In genomic region chr10:116581719-116582481, GRCm38 (mm10) we compare ENCODE assay signal across 8 mouse cellular contexts. TPM values are rescaled to one million over a fixed set of nuclear protein-coding genes. Genes with fewer than 3 reads are reported as not detected.
DNase-seq lines count a peak whose midpoint lies in the region; TF ChIP-seq lines count a peak whose summit lies in the region.

No protein-coding gene starts in this region.

- H3K9ac ChIP-seq in ES-Bruce4 (ENCODE audit: low read depth, poor library complexity, severe bottlenecking): peak overlapping the region; percentile 95

- peak overlapping the region; percentile 67 for H3K4me3 ChIP-seq in ES-Bruce4 (ENCODE audit: low read depth, low read length)
- peak overlapping the region; percentile 80 for H3K4me3 ChIP-seq in embryonic fibroblast, embryonic 13.5 days (ENCODE audit: insufficient read depth, low read length)

- TF ChIP-seq CTCF in ES-Bruce4 (IDR thresholded peaks at IDR 0.05; ENCODE audit: low read depth, low read length): no peak
- no peak for TF ChIP-seq CTCF in embryonic fibroblast, embryonic 13.5 days (IDR thresholded peaks at IDR 0.05; ENCODE audit: borderline replicate concordance, insufficient read depth, low read length)

- 0 out of 2 replicates have a peak, but pooled peaks cover 2% of the 10 kb centered on the region for H3K36me3 ChIP-seq in ES-Bruce4 (ENCODE audit: control insufficient read depth, insufficient read depth, low read length, poor library complexity, severe bottlenecking)

- WGBS in large intestine, adult 2 months: under 1% methylated on average over 66 of the region's 67 CpGs

- peak; percentile 79 for DNase-seq in adrenal gland, postnatal 14 days
- DNase-seq in heart, postnatal 14 days: peak; percentile 60 to 72
- peak; percentile 58 for DNase-seq in large intestine, adult 2 months (ENCODE audit: low read depth, low spot score)
- DNase-seq in lung, postnatal 36 days: peak; percentile 68
- DNase-seq in right cerebral cortex, adult 2 months (ENCODE audit: low spot score in 2 of 2): peak; percentile 24 to 55
- DNase-seq in yolk sac, embryonic 10.5 days (ENCODE audit: low spot score): peak; percentile 84

- no peaks in the 10 kb centered on the region for H3K27me3 ChIP-seq in ES-Bruce4 (ENCODE audit: control insufficient read depth, insufficient read depth, low read length, poor library complexity, severe bottlenecking)

- no peak for TF ChIP-seq POLR2A in ES-Bruce4 (IDR thresholded peaks at IDR 0.05; ENCODE audit: insufficient read depth, low read length)
- no peak for TF ChIP-seq POLR2A in embryonic fibroblast, embryonic 13.5 days (IDR thresholded peaks at IDR 0.05; ENCODE audit: low read depth, low read length)

- intact Hi-C loops in heart, postnatal 14 days (cut with DNase I): loop anchor here (5.0 kb wide), 4 partner anchors 50 to 255 kb away; no protein-coding TSS in a partner anchor

- no peaks in the 10 kb centered on the region for H3K4me1 ChIP-seq in ES-Bruce4 (ENCODE audit: control insufficient read depth, insufficient read depth, low read length)
- H3K4me1 ChIP-seq in embryonic fibroblast, embryonic 13.5 days (ENCODE audit: control insufficient read depth, insufficient read depth, low read length): no peaks in the 10 kb centered on the region

- no peaks in the 10 kb centered on the region for H3K9me3 ChIP-seq in ES-Bruce4 (replicated peaks; ENCODE audit: control insufficient read depth, insufficient read depth, low read length, poor library complexity, severe bottlenecking)

- H3K27ac ChIP-seq in ES-Bruce4 (ENCODE audit: insufficient read depth, low read length): peak overlapping the region; percentile 77
- peak overlapping the region; percentile 70 for H3K27ac ChIP-seq in embryonic fibroblast, embryonic 13.5 days (ENCODE audit: insufficient read depth, low read length)

- TF ChIP-seq EP300 in ES-Bruce4 (IDR thresholded peaks at IDR 0.05; ENCODE audit: insufficient read depth, low read depth, low read length): no peak

RNA-seq across cellular contexts. Expression of gene Cnot2, which starts 0.6 kb away (rescaled TPM):
- 123 and 126 TPM in 2 replicates for polyA plus RNA-seq in ES-Bruce4 (2011; ENCODE audit: insufficient read depth, insufficient read length, low read depth, missing spikeins)
- 72.5 and 74.8 TPM in 2 replicates for total RNA-seq in adrenal gland, postnatal 14 days (2021)
- polyA plus RNA-seq in embryonic fibroblast, embryonic 13.5 days (2011; ENCODE audit: insufficient read length, low read depth, missing spikeins): 81.5 and 111 TPM in 2 replicates
- 10 to 100 TPM; 49.1 to 51.7 TPM for total RNA-seq in heart, postnatal 14 days (2021)
- polyA plus RNA-seq in large intestine, adult 2 months (2012; rRNA removed): 24.9 and 37.7 TPM in 2 replicates

Comparison
In these comparisons a context has a peak if more than half of its experiments do, and no peak if none do; other contexts are left out.
1. Peak in every context shown above with its lines: DNase-seq, H3K4me3 ChIP-seq and H3K27ac ChIP-seq.